Mouse (Mus musculus): Measurements from ENCODE around the gene Dnaaf3.

The Dnaaf3 gene

GRCm38 (mm10) chr7:4522292-4522691, 10.0 kb downstream of the Dnaaf3 start:
- DNase-seq (ENCODE audit: low read depth, low spot score) = no peak

DNA sequence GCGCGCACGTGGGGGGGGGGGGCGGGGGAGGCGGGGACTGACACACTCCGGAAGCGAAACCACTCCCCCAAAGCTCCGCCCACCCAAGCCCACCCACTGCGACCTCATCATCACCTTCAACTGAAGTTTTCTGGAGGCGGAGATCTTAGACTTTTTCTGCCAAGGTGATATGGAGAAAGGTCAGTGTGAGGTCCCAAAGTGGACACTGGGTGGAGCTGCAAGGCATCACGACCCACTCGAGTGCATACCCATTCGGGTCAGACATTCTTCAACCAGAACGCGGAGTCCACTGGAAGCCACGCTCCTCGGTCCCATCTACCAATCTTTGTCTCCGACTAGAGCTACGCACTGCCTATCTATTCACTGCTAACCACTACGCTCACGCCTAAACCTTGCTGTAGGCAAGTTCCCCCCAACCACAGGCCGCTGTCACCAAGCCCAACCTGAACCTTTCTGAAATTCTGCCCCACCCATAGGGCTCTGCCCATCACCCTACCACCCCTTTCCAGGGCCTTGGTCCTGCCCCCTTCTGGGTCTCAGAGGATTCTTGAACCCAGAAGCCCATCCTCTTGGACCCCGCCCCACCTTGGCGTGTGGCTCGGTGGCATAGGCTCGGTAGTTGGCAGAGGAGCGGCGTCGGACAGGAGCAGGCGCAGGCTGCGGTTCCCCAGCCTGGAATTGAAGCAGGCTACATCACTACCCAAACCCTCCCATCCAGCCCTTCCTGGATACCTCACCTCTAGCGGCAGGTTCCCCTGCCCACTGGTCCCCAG, 10.8 kb downstream of the Dnaaf3 start:
- DNase-seq (ENCODE audit: low read depth, low spot score) = no peak

GRCm38 (mm10) chr7:4518487-4518886, 13.8 kb downstream of the Dnaaf3 start:
- no peak for DNase-seq (ENCODE audit: low read depth, low spot score)

GRCm38 (mm10) chr7:4516332-4517050, 15.8 kb downstream of the Dnaaf3 start, which contains the start of gene Tnnt1:
Tnnt1 (minus strand) TSS chr7:4516382.
- DNase-seq (ENCODE audit: low read depth, low spot score) = no peak

GRCm38 (mm10) chr7:4515853-4516252, 16.4 kb downstream of the Dnaaf3 start:
- DNase-seq (ENCODE audit: low read depth, low spot score) = no peak

DNA sequence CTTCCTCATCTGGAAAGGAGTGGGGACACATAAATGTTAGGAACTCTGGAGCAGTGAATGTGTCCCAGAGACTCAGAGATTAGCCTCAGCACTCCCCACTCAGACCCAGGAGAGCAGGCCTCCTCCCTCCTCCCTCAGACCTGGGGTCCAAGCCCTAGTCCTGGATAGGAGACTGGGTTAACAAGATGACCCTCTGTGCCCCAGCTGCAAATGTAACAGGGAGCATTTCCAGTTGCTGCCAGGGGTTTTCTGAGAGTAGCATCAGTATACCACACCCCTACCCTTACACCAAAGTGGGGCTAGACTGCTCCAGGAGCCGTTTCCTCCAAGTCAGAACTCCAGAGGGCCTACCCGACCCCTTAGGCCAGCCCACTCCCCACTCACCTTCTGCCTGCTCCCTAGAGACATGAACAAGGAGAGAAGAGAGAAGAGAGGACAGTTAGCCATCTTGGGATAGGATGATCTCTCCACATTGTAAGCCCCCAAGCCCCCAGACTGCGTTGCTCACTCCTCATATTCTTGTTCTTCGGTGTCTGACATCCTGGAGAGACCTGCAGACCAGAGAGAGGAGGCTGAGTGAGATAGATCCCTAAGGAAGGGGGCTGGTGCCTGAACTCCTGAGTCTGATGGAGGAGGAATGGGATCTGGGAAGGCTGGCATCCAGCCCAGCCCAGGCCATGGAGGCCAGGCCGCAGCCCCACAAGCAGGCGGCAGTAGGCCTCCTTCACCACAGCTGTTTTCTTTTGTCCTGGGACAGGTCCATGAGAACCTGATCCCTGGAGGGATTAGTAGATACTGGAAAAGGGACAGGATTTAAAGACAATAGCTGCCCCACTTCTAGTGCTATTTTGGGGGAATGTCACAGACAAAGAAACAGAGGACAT, 18.2 kb downstream of the Dnaaf3 start:
- DNase-seq (ENCODE audit: low read depth, low spot score) = no peak

DNA sequence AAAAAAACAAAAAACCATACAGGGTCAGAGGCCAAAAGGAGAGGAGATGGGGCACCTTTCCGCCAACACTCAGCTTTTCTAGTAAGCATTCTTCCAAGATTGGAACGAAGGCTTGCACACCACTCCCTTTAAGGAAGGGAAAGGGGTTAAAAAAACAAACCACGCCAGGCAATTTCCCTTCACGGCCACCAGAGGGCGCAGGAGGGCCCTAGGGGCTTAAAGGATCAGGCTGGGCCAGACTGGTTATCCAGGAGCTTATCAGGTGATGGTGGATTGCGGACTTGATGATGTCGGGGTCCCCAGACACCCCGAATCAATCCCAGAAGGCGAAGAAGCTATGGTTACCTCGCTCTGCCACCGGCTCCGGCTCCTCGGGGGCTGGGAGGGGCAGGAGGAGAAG, 19.0 kb downstream of the Dnaaf3 start:
- no peak for DNase-seq (ENCODE audit: low read depth, low spot score)

DNA sequence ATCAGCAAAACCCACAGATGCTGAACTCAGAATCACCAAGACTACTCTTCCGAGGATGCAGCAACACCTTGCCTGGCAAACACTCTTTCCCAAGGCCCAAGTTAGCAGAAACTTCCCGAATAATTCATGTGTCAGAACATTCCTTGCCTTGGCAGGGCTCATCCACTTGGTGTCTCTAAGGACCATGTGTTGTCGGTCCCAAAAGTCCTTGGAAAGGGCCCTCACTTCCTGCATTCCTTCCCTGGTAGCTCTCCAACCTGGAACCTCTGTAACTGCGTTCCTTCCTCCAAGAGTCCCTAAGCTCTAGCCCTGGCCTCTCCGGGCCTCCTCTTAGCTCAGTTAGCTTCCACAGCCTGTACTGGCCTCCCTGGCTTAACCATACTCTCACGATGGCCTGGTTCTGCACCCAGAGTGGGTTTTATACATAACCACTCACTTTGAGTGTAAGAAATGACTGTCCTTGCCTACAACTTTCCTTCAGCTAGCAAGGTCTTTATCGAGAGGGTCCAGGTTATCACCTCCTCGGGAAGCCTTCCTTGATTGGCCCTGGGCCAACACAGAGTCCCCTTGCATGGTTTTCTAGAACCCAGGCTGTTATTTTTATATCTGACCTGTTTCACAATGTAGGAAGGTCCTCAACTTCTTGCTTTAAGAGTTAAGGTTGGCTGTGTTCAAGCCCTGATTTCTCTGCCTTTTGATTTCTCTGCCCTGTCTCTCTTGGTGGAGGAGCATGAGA, 20.6 kb downstream of the Dnaaf3 start:
- DNase-seq (ENCODE audit: low read depth, low spot score) = no peak

DNA sequence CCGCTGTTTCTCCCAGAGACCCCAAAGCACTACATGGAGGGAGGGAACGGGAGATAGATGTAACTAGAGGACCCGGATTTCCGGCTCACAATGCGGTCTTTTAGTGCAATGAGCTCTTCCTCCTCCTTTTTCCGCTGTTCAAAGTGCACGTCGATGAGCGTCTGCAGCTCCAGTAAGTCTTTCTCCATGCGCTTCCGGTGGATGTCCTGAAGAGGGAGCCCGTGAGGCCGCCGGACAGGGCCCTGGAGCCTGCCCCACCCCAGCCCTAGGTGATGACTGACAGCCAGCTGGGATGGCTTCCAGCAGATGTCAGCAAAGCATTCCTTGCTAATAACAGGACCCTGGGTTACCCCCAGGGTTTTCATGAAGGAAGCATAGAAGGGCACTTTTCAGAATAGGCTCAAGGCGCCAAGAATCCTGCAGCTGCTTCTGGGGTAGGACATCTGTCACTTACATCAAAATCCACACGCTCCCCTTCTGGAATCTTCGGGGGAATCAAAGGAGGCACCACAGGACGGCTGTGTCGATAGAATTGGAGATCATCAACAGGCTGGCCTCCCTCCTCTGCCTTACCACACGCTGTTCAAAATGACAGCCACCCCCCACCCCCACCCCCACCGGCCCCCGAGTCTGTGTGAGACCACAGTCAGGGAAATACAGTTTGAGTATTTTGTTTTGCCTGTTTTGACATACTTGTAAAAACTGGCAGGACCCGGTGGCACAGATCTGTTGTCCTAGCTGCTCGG, 22.2 kb downstream of the Dnaaf3 start:
- DNase-seq (ENCODE audit: low read depth, low spot score) = no peak

GRCm38 (mm10) chr7:4508739-4509116, 23.5 kb downstream of the Dnaaf3 start:
- DNase-seq (ENCODE audit: low read depth, low spot score) = no peak

- DNase-seq (ENCODE audit: low read depth, low spot score) = no peak
Observed at GRCm38 (mm10) chr7:4508062-4508738, 24.1 kb downstream of the Dnaaf3 start.

GRCm38 (mm10) chr7:4507220-4507619, 25.0 kb downstream of the Dnaaf3 start:
- no peak for DNase-seq (ENCODE audit: low read depth, low spot score)

DNA sequence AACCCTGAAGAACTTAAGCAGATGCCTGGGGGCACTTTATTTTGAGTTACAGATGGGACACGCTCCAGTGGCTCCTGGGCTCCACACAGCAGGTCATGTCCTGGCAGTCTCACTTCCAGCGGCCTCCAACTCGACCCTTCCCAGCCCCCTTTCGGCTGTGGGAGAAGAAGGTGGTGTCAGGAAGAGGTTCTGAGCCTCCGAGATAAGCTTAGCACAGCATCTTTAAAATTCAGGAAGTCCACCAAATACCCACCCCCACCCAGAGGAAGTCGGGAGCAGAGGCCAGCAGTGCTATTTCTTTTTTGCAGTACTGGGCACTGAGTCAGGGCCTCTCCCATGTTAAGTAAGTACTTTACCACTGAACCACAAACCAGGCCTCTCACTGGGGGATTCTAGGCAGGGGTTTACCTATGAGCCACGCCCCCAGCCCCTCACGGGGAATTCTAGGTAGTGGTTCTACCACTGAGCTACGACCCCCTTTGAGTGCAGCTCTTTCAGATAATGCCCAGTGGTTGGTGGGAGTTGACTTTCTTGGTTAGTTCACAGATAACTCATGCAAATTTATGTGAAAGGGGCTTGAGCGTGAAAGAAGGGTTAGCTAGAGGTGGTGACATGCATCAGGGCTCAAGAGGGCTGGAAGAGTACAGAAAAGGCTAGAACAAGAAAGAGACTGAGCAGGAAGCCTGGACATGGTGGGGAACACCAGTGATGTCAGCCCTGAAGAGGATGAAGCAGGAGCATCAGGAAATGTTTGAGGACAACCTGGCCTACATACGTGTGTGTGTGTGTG, 27.4 kb downstream of the Dnaaf3 start:
- DNase-seq (ENCODE audit: low read depth, low spot score) = no peak

- no peak for DNase-seq (ENCODE audit: low read depth, low spot score)
Observed at GRCm38 (mm10) chr7:4503858-4504257, 28.4 kb downstream of the Dnaaf3 start.

GRCm38 (mm10) chr7:4503100-4503499, 29.2 kb downstream of the Dnaaf3 start:
- DNase-seq (ENCODE audit: low read depth, low spot score) = no peak

DNA sequence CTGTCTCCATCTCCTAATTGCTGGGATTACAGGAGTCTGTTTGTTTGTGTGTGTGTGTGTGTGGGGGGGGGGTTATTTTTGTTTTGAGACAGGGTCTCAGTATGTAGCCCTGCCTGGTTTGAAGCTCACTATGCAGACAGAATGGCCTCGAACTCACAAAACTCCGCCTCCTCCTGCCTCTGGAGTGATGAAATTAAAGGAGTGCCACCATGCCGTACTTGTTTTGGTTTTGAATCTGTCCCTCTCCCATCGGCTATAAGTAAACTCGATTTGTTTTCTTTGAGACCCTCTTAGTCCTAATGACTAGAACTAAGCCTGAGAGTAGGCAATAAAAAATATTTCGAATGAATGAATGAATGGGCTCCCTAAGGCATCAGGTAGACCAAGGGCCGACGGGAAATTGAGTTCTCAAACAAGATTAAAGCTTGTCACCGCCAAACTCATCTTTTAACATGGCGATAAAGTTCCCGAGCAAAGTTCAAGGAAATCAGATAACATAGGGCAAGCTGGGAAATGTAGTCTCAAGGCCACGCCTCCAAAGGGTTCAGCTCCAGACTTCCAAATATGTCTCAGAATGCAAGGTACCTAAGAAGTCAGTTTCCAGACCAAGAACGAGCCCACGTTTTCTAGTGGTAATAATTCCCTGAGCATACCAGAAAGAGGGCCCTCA, 29.7 kb downstream of the Dnaaf3 start:
- no peak for DNase-seq (ENCODE audit: low read depth, low spot score)

DNA sequence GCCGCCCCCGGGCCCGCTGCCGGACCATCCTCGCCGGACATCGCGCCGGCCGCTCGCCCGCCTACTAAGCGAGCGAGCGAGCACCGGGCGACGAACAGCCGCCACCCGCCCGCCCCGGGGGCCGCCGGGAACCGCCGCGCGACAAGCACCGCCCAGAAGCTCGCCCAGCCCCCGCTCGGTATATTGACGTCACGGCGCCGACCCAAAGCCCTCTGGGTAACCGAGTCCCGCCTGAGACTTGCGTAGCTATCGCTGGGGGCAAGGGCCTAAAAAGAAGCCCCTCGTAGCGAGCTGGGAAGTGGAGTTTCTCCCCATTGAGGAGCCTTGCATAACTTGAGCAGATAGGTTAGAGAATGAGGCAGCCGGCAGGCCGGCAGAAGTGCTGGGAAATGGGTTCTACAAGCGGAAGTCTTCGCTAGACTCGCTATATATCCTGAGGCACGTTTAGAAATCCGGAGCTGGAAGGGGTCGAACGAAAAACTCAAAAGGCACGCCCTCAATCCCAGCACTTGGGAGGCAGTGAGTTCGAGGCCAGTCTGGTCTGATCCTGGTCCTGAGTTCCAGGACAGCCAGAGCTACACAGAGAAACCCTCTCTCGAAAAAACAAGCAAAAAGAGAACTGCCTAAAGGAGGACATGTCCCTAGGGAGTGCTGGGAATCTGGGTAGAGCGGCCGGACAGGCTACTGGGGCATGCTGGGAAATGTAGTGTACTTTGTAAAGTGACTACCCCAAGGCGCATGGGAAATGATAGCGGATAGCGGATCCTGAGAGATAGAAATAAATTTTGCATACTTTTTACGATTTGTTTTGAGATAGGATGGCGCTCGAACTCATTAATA, 30.5 kb downstream of the Dnaaf3 start, which contains the start of gene Ppp1r12c:
TSS of gene Ppp1r12c (minus strand) at position 123 of the 840 bp plus-strand sequence.
- peak; percentile 73 for DNase-seq (ENCODE audit: low read depth, low spot score)
